Mouse (Mus musculus) brain, embryonic 14.5 days (tissue): ENCODE results near the gene Frmd4b.

Experiments used
- CTCF ChIP-seq: fragments of 200-500 bp; IDR thresholded peaks from 2 replicates; pipeline ENCODE4 v1.5.1; 2012; ENCODE audit warnings: inconsistent platforms, mild to moderate bottlenecking, moderate library complexity, borderline replicate concordance; ENCODE audit not compliant: insufficient read depth, insufficient read length; ENCODE audit errors: extremely low read depth
- POLR2A ChIP-seq: fragments of 200-500 bp; IDR thresholded peaks from 2 replicates; pipeline ENCODE4 v1.6.1; 2012; ENCODE audit warnings: mild to moderate bottlenecking, inconsistent platforms, borderline replicate concordance; ENCODE audit not compliant: poor library complexity, insufficient read depth, insufficient read length, severe bottlenecking; ENCODE audit errors: extremely low read depth

- TF ChIP-seq CTCF (no peak), POLR2A (no peak)
Observed at GRCm38 (mm10) chr6:97576565-97577346, 40.6 kb downstream of the Frmd4b start.
